Mouse (Mus musculus) neural tube, embryonic 11.5 days (tissue): ENCODE measurements around the gene Slc22a20. TPM values are rescaled to one million over a fixed set of nuclear protein-coding genes. Genes with fewer than 3 reads are reported as not detected.

Source experiments
- ATAC-seq: fragments of 200-750 bp; cut with Nextera tagmentation; 2 replicates; pipeline ENCODE4 v1.8.0; 2017; ENCODE audit warnings: moderate number of reproducible peaks, mild to moderate bottlenecking, moderate TSS enrichment, moderate library complexity; ENCODE audit not compliant: insufficient read depth, low FRiP score, low TSS enrichment
- DNase-seq: peaks from one replicate; pipeline ENCODE4 v3.0.0-alpha.2; 2015; ENCODE audit warnings: low spot score
- H3K27ac ChIP-seq: fragments of 300-500 bp; sonication (generic); 2 replicates; pipeline ENCODE4 v1.5.1; 2014; ENCODE audit warnings: low read depth, mild to moderate bottlenecking, low read length
- H3K27me3 ChIP-seq: fragments of 300-500 bp; sonication (generic); 2 replicates; pipeline ENCODE4 v1.6.1; 2014; ENCODE audit warnings: mild to moderate bottlenecking, low read length, mixed read lengths; ENCODE audit not compliant: control insufficient read depth, insufficient read depth
- H3K36me3 ChIP-seq: fragments of 300-500 bp; sonication (generic); 2 replicates; pipeline ENCODE4 v1.6.1; 2014; ENCODE audit warnings: mild to moderate bottlenecking, low read length, moderate library complexity, mixed read lengths; ENCODE audit not compliant: control insufficient read depth, insufficient read depth
- H3K4me1 ChIP-seq: fragments of 300-500 bp; sonication (generic); 2 replicates; pipeline ENCODE4 v1.6.1; 2014; ENCODE audit warnings: low read length, mixed read lengths; ENCODE audit not compliant: control insufficient read depth, insufficient read depth
- H3K4me2 ChIP-seq: fragments of 300-500 bp; sonication (generic); 2 replicates; pipeline ENCODE4 v1.6.1; 2014; ENCODE audit warnings: low read depth, mild to moderate bottlenecking, moderate library complexity
- H3K4me3 ChIP-seq: fragments of 300-500 bp; sonication (generic); 2 replicates; pipeline ENCODE4 v1.5.1; 2014; ENCODE audit warnings: low read depth, low read length
- H3K9ac ChIP-seq: fragments of 300-500 bp; sonication (generic); 2 replicates; pipeline ENCODE4 v1.6.1; 2014; ENCODE audit warnings: mild to moderate bottlenecking, low read length
- H3K9me3 ChIP-seq: fragments of 300-500 bp; sonication (generic); 2 replicates; pipeline ENCODE4 v1.6.1; 2016; ENCODE audit warnings: low read length; ENCODE audit not compliant: control insufficient read depth
- WGBS: fragments of 180-500 bp; shearing (Covaris S2); extraction: QIAGEN DNeasy Blood & Tissue Kit; methylation state at CpG from one replicate; pipeline ENCODE4 v1.1.7; 2014; 5-methylcytosine and 5-hydroxymethylcytosine counted together
- polyA plus RNA-seq: library from polyadenylated mRNA; unstranded; fragments of >200 nt; fragmentation: Nextera tagmentation; extraction: Ambion mirVana; gene quantifications from 2 replicates; pipeline ENCODE4 v1.2.1, GENCODE M21; 2014

Gene Slc22a20
- polyA plus RNA-seq, 1 experiment from 2014 or later = not detected

GRCm38 (mm10) chr19:5928546-5928945, 57.4 kb downstream of the Slc22a20 start:
- H3K4me2 ChIP-seq = no peak overlapping the region
- H3K36me3 ChIP-seq = no peaks in the 10 kb centered on the region
- H3K9ac ChIP-seq = no peak overlapping the region
- 59% methylated on average over 3 of the region's 3 CpGs for WGBS
- peaks cover 3% of the 10 kb centered on the region for H3K27me3 ChIP-seq
- no peak overlapping the region for H3K4me3 ChIP-seq
- H3K4me1 ChIP-seq = no peaks in the 10 kb centered on the region; the same call in 1 of the 2 replicates
- ATAC-seq (no peak), DNase-seq (no peak)
- no peaks in the 10 kb centered on the region for H3K9me3 ChIP-seq
- H3K27ac ChIP-seq = no peak overlapping the region

- no peak overlapping the region for H3K9ac ChIP-seq
- H3K27ac ChIP-seq = no peak overlapping the region
- H3K9me3 ChIP-seq = no peaks in the 10 kb centered on the region
- H3K27me3 ChIP-seq = peaks cover 3% of the 10 kb centered on the region
- no peak for ATAC-seq
- H3K36me3 ChIP-seq = no peaks in the 10 kb centered on the region
- 68% methylated on average over 6 of the region's 6 CpGs for WGBS
- no peak for DNase-seq
- H3K4me2 ChIP-seq = no peak overlapping the region
- H3K4me3 ChIP-seq = no peak overlapping the region
- no peaks in the 10 kb centered on the region; the same call in 1 of the 2 replicates for H3K4me1 ChIP-seq
Observed at GRCm38 (mm10) chr19:5928104-5928503, 57.8 kb downstream of the Slc22a20 start.

- H3K4me1 ChIP-seq = no peaks in the 10 kb centered on the region; the same call in 1 of the 2 replicates
- DNase-seq = no peak
- 71% methylated on average over 8 of the region's 8 CpGs for WGBS
- H3K9me3 ChIP-seq = no peaks in the 10 kb centered on the region
- no peaks in the 10 kb centered on the region for H3K36me3 ChIP-seq
- H3K4me3 ChIP-seq = no peak overlapping the region
- peaks cover 3% of the 10 kb centered on the region for H3K27me3 ChIP-seq
- ATAC-seq = no peak
- no peak overlapping the region for H3K27ac ChIP-seq
- H3K9ac ChIP-seq = no peak overlapping the region
- H3K4me2 ChIP-seq = no peak overlapping the region
Observed at GRCm38 (mm10) chr19:5927532-5927931, 58.4 kb downstream of the Slc22a20 start.

GRCm38 (mm10) chr19:5927026-5927425, 58.9 kb downstream of the Slc22a20 start:
- Histone ChIP-seq H3K4me2 (no peak overlapping the region), H3K9ac (no peak overlapping the region), H3K4me3 (no peak overlapping the region), H3K4me1 (no peaks in the 10 kb centered on the region; the same call in 1 of the 2 replicates), H3K27me3 (peaks cover 3% of the 10 kb centered on the region), H3K9me3 (no peaks in the 10 kb centered on the region), H3K27ac (no peak overlapping the region), H3K36me3 (no peaks in the 10 kb centered on the region)
- ATAC-seq (no peak), DNase-seq (no peak)
- 79% methylated on average over 11 of the region's 11 CpGs for WGBS

- Histone ChIP-seq H3K27ac (no peak overlapping the region), H3K36me3 (no peaks in the 10 kb centered on the region), H3K4me3 (peak overlapping the region; percentile 48; the same call in 1 of the 2 replicates), H3K9ac (no peak overlapping the region), H3K9me3 (no peaks in the 10 kb centered on the region), H3K4me2 (peak overlapping the region; percentile 99), H3K4me1 (peaks cover 3% of the 10 kb centered on the region), H3K27me3 (peaks cover 3% of the 10 kb centered on the region)
- no peak for ATAC-seq
- DNase-seq = no peak
- WGBS = 35% methylated on average over 11 of the region's 11 CpGs
Observed at GRCm38 (mm10) chr19:5925311-5925855, 60.6 kb downstream of the Slc22a20 start.

GRCm38 (mm10) chr19:5924713-5925093, 61.2 kb downstream of the Slc22a20 start, which contains the start of gene Cdc42ep2:
Gene Cdc42ep2 (minus strand): TSS chr19:5924816.
- DNase-seq = peak; percentile 94
- peak; percentile 97 for ATAC-seq
- Histone ChIP-seq H3K9me3 (no peaks in the 10 kb centered on the region), H3K9ac (peak within 1 kb of the TSS; percentile 44), H3K4me2 (peak within 1 kb of the TSS; percentile 99), H3K4me1 (peaks cover 3% of the 10 kb centered on the region), H3K27me3 (peaks cover 3% of the 10 kb centered on the region), H3K4me3 (peak within 1 kb of the TSS; percentile 48), H3K27ac (no peak within 1 kb of the TSS), H3K36me3 (no peaks in the 10 kb centered on the region)
- WGBS = 0% methylated on average over 18 of the region's 18 CpGs

- Histone ChIP-seq H3K36me3 (no peaks in the 10 kb centered on the region), H3K4me1 (peaks cover 3% of the 10 kb centered on the region), H3K4me3 (peak overlapping the region; percentile 48), H3K27me3 (peaks cover 3% of the 10 kb centered on the region), H3K9me3 (no peaks in the 10 kb centered on the region), H3K9ac (peak overlapping the region; percentile 44), H3K4me2 (peak overlapping the region; percentile 99), H3K27ac (no peak overlapping the region)
- DNase-seq (peak; percentile 93), ATAC-seq (peak; percentile 76)
- WGBS = under 1% methylated on average over 38 of the region's 38 CpGs
Observed at GRCm38 (mm10) chr19:5923990-5924712, 61.8 kb downstream of the Slc22a20 start.

GRCm38 (mm10) chr19:5922963-5923362, 63.0 kb downstream of the Slc22a20 start:
- DNase-seq (no peak), ATAC-seq (no peak)
- peaks cover 3% of the 10 kb centered on the region for H3K27me3 ChIP-seq
- no peak overlapping the region for H3K4me2 ChIP-seq
- H3K9me3 ChIP-seq = no peaks in the 10 kb centered on the region
- 91% methylated on average over 3 of the region's 3 CpGs for WGBS
- no peaks in the 10 kb centered on the region for H3K36me3 ChIP-seq
- H3K27ac ChIP-seq = no peak overlapping the region
- no peak overlapping the region for H3K9ac ChIP-seq
- peaks cover 3% of the 10 kb centered on the region for H3K4me1 ChIP-seq
- H3K4me3 ChIP-seq = no peak overlapping the region
